Mouse (Mus musculus) small intestine, adult 2 months (tissue): ENCODE measurements around the gene Rhog. TPM values are rescaled to one million over a fixed set of nuclear protein-coding genes. Genes with fewer than 3 reads are reported as not detected.

Experiments used
- H3K27ac ChIP-seq: fragments of 200-500 bp; 2 replicates; pipeline ENCODE4 v1.5.1; 2012; ENCODE audit warnings: low read depth, low read length, control low read depth, inconsistent platforms; ENCODE audit not compliant: insufficient read depth
- H3K27me3 ChIP-seq: fragments of 200-500 bp; 2 replicates; pipeline ENCODE4 v1.6.1; 2012; ENCODE audit warnings: mild to moderate bottlenecking, moderate library complexity, low read length, inconsistent platforms; ENCODE audit not compliant: control insufficient read depth, insufficient read depth
- H3K36me3 ChIP-seq: fragments of 200-500 bp; 2 replicates; pipeline ENCODE4 v1.6.1; 2012; ENCODE audit warnings: mild to moderate bottlenecking, low read length, control low read depth, inconsistent platforms; ENCODE audit not compliant: control insufficient read depth, insufficient read depth
- H3K4me1 ChIP-seq: fragments of 200-500 bp; 2 replicates; pipeline ENCODE4 v1.6.1; 2012; ENCODE audit warnings: low read length, inconsistent platforms, mixed read lengths; ENCODE audit not compliant: control insufficient read depth, insufficient read depth, insufficient read length
- H3K4me3 ChIP-seq: fragments of 200-500 bp; 2 replicates; pipeline ENCODE4 v1.5.1; 2012; ENCODE audit warnings: low read depth, mild to moderate bottlenecking, control low read depth, inconsistent platforms, low read length, moderate library complexity
- CTCF ChIP-seq: fragments of 200-500 bp; IDR thresholded peaks from 2 replicates; pipeline ENCODE4 v1.5.1; 2012; ENCODE audit warnings: low read depth, mild to moderate bottlenecking, control low read depth, inconsistent platforms, low read length, moderate library complexity, mixed read lengths; ENCODE audit not compliant: insufficient replicate concordance, insufficient read length; ENCODE audit errors: extremely low read depth
- POLR2A ChIP-seq: fragments of 200-500 bp; IDR thresholded peaks from 2 replicates; pipeline ENCODE4 v1.6.1; 2012; ENCODE audit warnings: low read depth, mild to moderate bottlenecking, control low read depth, inconsistent platforms, low read length, moderate library complexity
- WGBS: fragments of 180-500 bp; shearing (Covaris S2); methylation state at CpG from one replicate; pipeline ENCODE4 v1.1.7; 2018; 5-methylcytosine and 5-hydroxymethylcytosine counted together
- polyA plus RNA-seq: library from polyadenylated mRNA; depleted of rRNA; stranded (reverse); fragments of >200 nt; gene quantifications from 2 replicates; pipeline ENCODE4 v1.2.3, GENCODE M21; 2012

Rhog gene
- polyA plus RNA-seq, 1 experiment, result 165 TPM

GRCm38 (mm10) chr7:102221899-102222298 lies 34.0 kb downstream of the Rhog start:
- no peaks in the 10 kb centered on the region for H3K27me3 ChIP-seq
- no peak for TF ChIP-seq CTCF
- no peak for TF ChIP-seq POLR2A
- H3K27ac ChIP-seq, result no peak overlapping the region
- 13% methylated on average over 1 of the region's 1 CpGs for WGBS
- no peak overlapping the region for H3K4me3 ChIP-seq
- peaks cover 7% of the 10 kb centered on the region; the same call in 1 of the 2 replicates for H3K4me1 ChIP-seq
- no peaks in the 10 kb centered on the region for H3K36me3 ChIP-seq

- Histone ChIP-seq H3K36me3 (no peaks in the 10 kb centered on the region), H3K4me3 (no peak overlapping the region), H3K27me3 (no peaks in the 10 kb centered on the region), H3K27ac (peak overlapping the region; percentile 87), H3K4me1 (0 out of 2 replicates have a peak, but pooled peaks cover 2% of the 10 kb centered on the region)
- WGBS, result 32% methylated on average over 3 of the region's 3 CpGs
- TF ChIP-seq CTCF (no peak), POLR2A (no peak)
Observed at GRCm38 (mm10) chr7:102211071-102211470, 44.8 kb downstream of the Rhog start.

GRCm38 (mm10) chr7:102209756-102210721 lies 45.8 kb downstream of the Rhog start, which contains the start of the genes Nup98 and Pgap2:
Gene Nup98 (minus strand): TSS chr7:102210176.
Gene Pgap2 (plus strand): TSS chr7:102210208.
- no peaks in the 10 kb centered on the region for H3K27me3 ChIP-seq

GRCm38 (mm10) chr7:102208806-102209363 lies 47.0 kb downstream of the Rhog start:
- Histone ChIP-seq H3K4me3 (no peak overlapping the region), H3K27me3 (no peaks in the 10 kb centered on the region), H3K36me3 (no peaks in the 10 kb centered on the region), H3K4me1 (peaks cover 11% of the 10 kb centered on the region; the same call in 1 of the 2 replicates), H3K27ac (no peak overlapping the region)
- TF ChIP-seq CTCF (no peak), POLR2A (no peak)
- 23% methylated on average over 4 of the region's 4 CpGs for WGBS

More at GRCm38 (mm10) chr7:102209756-102210721, 45.8 kb downstream of the Rhog start, which contains the start of the genes Nup98 and Pgap2:
- Histone ChIP-seq H3K4me1 (0 out of 2 replicates have a peak, but pooled peaks cover 5% of the 10 kb centered on the region), H3K27ac (peak within 1 kb of the TSS; percentile 95), H3K4me3 (peak within 1 kb of the TSS; percentile 99), H3K36me3 (no peaks in the 10 kb centered on the region)
- under 1% methylated on average over 85 of the region's 87 CpGs for WGBS
- TF ChIP-seq CTCF (peak; percentile 17; the same call in 1 of the 2 replicates), POLR2A (peak; percentile 62; the same call in 1 of the 2 replicates)

GRCm38 (mm10) chr7:102205646-102206045 lies 50.2 kb downstream of the Rhog start:
- no peaks in the 10 kb centered on the region for H3K36me3 ChIP-seq
- peaks cover 11% of the 10 kb centered on the region; the same call in 1 of the 2 replicates for H3K4me1 ChIP-seq
- TF ChIP-seq CTCF (no peak), POLR2A (no peak)
- WGBS, result 21% methylated on average over 1 of the region's 1 CpGs
- H3K27me3 ChIP-seq, result no peaks in the 10 kb centered on the region
- H3K27ac ChIP-seq, result no peak overlapping the region
- H3K4me3 ChIP-seq, result no peak overlapping the region

GRCm38 (mm10) chr7:102204296-102204857 lies 51.5 kb downstream of the Rhog start:
- Histone ChIP-seq H3K27me3 (no peaks in the 10 kb centered on the region), H3K4me1 (peaks cover 9% of the 10 kb centered on the region; the same call in 1 of the 2 replicates), H3K36me3 (0 out of 2 replicates have a peak, but pooled peaks cover 2% of the 10 kb centered on the region), H3K27ac (0 out of 2 replicates have a peak overlapping the region, but pooled peaks have one; percentile 27), H3K4me3 (no peak overlapping the region)
- TF ChIP-seq CTCF (no peak), POLR2A (no peak)
- 52% methylated on average over 3 of the region's 3 CpGs for WGBS
